Mouse (Mus musculus) cortical plate, adult 2 months (tissue): ENCODE results near the gene Ano8. TPM values are rescaled to one million over a fixed set of nuclear protein-coding genes. Genes with fewer than 3 reads are reported as not detected.

Source experiments
- H3K27ac ChIP-seq: fragments of 200-500 bp; 2 replicates; pipeline ENCODE4 v1.5.1; 2012; ENCODE audit warnings: low read length, control low read depth, inconsistent platforms; ENCODE audit not compliant: insufficient read depth
- H3K4me1 ChIP-seq: fragments of 200-500 bp; 2 replicates; pipeline ENCODE4 v1.6.1; 2011; ENCODE audit warnings: low read length; ENCODE audit not compliant: control insufficient read depth, insufficient read depth
- H3K4me3 ChIP-seq: fragments of 200-500 bp; 2 replicates; pipeline ENCODE4 v1.5.1; 2011; ENCODE audit warnings: mild to moderate bottlenecking, low read length, control low read depth; ENCODE audit not compliant: insufficient read depth
- CTCF ChIP-seq: fragments of 200-500 bp; IDR thresholded peaks from 2 replicates; pipeline ENCODE4 v1.5.1; 2011; ENCODE audit warnings: mild to moderate bottlenecking, control low read depth, low read length; ENCODE audit not compliant: insufficient read depth; ENCODE audit errors: extremely low read depth
- POLR2A ChIP-seq: fragments of 200-500 bp; IDR thresholded peaks from 2 replicates; pipeline ENCODE4 v1.6.1; 2011; ENCODE audit warnings: mild to moderate bottlenecking, low read length, control low read depth; ENCODE audit not compliant: insufficient read depth; ENCODE audit errors: extremely low read depth
- polyA plus RNA-seq: library from polyadenylated mRNA; depleted of rRNA; stranded (reverse); fragments of >200 nt; gene quantifications from 2 replicates; pipeline ENCODE4 v1.2.3, GENCODE M21; 2012

Ano8 gene
- polyA plus RNA-seq, 1 experiment = 69.2 TPM

DNA sequence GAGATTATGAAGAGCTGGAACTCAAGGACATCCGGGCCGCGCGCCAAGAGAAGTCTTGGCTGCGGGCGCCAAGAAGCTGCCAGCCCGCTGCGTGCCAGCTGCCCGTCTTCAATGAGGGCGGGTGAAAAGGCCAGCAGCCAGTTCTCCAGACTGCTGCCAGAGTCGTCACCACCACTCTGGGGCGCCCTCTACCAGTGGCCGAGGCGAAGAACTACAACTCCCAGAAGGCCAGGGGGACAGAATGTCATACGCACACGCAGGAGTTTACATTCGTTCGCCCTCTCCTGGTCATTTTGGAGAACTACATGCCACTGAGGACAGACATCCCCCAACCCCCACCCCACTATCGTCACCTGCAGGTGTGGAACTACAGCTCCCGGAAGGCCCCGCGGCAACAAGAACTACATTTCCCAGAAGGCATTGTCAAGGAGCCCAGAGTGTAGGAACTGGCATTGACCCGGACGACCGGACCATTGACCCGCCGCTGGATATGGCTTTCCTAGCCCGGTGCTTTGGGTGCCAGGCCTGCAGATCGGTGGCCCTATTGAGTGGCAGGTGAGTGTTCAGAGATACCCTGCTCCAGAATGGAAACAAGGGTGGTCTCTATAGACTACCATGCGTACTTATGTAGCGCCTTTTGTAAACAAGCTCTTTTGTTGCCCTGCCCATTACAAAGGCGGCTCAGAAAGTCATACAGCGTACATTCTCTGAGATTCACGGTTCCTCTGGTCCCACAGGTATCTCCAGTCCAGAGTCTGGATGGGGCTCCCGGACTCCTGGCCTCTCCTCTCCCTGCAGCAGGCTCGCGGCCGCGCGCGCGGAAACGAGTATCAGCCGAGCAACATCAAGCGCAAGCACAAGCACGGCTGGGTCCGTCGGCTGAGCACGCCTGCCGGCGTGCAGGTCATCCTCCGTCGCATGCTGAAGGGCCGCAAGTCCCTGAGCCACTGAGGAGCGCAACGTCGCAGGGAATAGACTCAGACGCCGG, 21.0 kb downstream of the Ano8 start, which contains the start of gene Mrpl34:
Gene Mrpl34 (plus strand): TSS at position 447 of the 988 bp plus-strand sequence.
- peaks cover 7% of the 10 kb centered on the region for H3K4me1 ChIP-seq
- TF ChIP-seq POLR2A (peak; percentile 72), CTCF (peak; percentile 95)
- peak within 1 kb of the TSS; percentile 62 for H3K4me3 ChIP-seq
- H3K27ac ChIP-seq = peak within 1 kb of the TSS; percentile 43

DNA sequence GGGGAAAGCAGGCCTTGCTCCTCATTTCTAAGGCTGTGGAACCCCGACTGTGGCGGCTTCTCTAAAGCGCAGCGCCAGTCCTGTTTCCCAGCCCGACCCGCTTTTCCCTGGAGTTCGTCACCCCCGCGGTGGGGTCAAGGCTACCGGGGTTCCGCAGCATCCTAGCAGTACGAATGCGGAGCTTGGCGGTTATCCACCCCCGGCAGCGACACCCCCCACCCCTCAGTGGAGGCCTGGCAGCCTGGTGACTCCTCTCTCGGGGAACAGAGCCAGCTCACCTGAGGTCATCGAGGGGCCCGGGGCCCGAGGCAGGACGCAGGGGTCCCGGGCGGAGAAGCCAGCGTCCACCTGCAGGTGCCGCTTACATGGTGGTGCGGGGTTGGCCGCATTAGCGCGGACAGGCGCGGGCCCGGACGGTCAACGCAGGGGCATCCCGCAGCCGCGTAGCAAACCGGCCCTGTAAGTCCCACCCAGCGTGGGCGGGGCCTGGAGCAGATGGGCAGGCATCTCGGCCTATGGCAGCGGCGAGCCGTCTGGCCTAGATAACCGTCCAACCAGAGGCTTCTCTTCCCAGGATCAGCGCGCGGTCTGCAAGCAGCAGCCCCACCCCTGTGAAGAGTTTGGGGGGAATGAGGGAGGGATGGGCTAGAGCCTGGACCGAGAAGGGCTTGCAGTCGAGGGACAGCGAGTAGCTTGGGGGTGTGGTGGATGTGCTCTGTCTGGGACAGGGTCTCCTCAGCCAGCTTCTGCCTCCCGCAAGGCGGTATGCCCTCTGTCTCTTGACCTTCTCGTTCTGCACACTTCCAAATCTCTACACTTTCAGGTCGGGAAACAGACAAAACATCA, 22.4 kb downstream of the Ano8 start, which contains the start of gene Abhd8:
Gene Abhd8 (minus strand): TSS at position 468 of the 846 bp plus-strand sequence.
- Histone ChIP-seq H3K27ac (peak within 1 kb of the TSS; percentile 73), H3K4me3 (peak within 1 kb of the TSS; percentile 62), H3K4me1 (peaks cover 7% of the 10 kb centered on the region)
- TF ChIP-seq CTCF (no peak), POLR2A (peak; percentile 74)

DNA sequence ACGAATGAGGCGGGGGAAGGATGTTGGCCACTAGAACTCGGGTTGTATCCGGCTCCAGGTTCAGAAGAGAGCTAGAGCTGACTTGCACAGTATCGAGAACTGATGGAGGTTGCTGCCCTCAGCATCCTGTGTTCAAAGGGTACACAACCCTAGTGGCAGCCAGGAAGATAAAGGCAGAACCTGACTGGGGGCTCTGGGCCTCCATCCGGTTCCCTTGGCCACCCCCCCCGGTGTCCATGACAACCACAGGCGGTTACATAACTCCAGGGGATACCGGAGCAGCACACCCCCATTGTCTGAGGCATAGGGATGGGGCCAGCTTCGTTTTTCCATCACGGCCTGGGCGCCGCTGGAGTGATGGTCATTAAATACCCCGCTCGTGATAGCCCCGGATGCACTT, 23.0 kb downstream of the Ano8 start:
- H3K4me3 ChIP-seq = peak overlapping the region; percentile 62
- peak overlapping the region; percentile 73 for H3K27ac ChIP-seq
- peaks cover 7% of the 10 kb centered on the region for H3K4me1 ChIP-seq
- TF ChIP-seq POLR2A (peak; percentile 46; the same call in 1 of the 2 replicates), CTCF (no peak)

DNA sequence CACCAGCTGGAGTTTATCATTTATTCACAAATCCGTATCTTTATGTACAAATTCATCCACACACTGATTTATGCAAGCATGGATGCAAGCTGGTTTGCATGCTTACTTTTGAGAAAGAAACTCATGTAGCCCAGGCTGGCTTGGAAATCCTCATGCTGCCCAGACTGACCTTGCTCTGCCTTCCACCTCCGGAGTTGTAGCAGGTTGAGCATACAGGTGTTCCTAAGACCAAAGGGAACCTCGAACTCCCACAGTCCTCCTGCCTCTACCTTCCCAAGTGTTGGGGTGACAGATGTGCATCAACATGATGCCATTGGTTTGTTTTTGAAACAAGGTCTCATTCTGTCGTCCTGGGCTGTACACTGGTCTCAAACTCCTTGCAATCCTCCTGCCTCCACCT, 23.6 kb downstream of the Ano8 start:
- TF ChIP-seq POLR2A = no peak
- no peak for TF ChIP-seq CTCF
- no peak overlapping the region for H3K27ac ChIP-seq
- H3K4me1 ChIP-seq = peaks cover 7% of the 10 kb centered on the region
- peak overlapping the region; percentile 62 for H3K4me3 ChIP-seq

DNA sequence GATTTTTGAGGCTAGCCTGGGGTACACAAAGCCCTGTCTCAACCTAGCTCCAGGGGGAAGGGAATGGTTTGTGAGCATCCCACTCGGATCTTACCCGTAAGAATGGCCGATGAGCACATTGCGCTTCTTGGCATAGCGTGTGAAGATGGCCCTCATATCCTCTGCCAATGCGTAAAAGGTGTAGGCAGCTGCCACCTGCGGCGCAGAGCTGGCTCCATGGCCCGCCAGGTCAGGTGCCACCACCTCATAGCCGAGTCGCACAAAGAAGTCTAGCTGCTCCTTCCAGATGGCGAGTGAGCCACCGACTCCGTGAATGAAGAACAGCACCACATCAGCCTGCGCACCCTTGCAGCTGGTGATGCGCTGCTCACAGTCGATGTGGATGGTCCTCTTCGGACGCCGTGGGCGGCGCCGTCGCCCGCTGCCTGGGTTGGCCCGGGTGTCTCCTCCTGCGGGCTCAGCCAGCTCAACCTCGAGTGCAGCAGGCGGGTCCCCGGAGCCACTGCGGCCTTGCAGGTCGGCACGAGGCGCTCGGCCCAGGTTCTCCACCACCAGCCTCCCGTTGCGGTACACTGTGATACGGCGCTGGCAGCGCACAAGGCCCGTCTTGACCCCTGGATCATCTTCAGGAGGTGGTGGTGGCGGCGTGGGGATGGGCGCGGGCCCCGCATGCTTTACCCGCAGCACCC, 24.5 kb downstream of the Ano8 start:
- TF ChIP-seq CTCF = no peak
- TF ChIP-seq POLR2A = no peak
- Histone ChIP-seq H3K27ac (no peak overlapping the region), H3K4me1 (peaks cover 7% of the 10 kb centered on the region), H3K4me3 (no peak overlapping the region; the same call in 1 of the 2 replicates)

DNA sequence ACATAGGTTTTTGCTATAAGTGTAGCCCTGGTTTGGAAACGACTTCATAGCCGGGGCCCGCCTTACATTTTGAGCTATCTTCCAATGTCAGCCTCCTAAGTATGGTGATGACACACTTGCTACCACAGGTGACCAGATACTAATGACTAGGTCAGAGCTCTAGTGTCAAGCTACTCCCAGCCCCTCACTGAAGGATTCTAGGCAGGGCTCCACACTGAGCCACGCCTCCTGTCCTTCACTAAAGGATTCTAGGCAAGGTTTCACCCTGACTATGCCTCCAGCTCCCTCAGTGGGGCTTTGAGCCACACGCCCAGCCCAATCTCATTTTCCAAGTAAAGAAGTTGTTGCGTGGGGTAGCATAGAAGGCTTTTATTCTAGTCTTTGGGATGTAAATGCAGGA, 25.0 kb downstream of the Ano8 start:
- Histone ChIP-seq H3K27ac (no peak overlapping the region), H3K4me3 (no peak overlapping the region), H3K4me1 (peaks cover 7% of the 10 kb centered on the region)
- TF ChIP-seq POLR2A = no peak
- no peak for TF ChIP-seq CTCF

DNA sequence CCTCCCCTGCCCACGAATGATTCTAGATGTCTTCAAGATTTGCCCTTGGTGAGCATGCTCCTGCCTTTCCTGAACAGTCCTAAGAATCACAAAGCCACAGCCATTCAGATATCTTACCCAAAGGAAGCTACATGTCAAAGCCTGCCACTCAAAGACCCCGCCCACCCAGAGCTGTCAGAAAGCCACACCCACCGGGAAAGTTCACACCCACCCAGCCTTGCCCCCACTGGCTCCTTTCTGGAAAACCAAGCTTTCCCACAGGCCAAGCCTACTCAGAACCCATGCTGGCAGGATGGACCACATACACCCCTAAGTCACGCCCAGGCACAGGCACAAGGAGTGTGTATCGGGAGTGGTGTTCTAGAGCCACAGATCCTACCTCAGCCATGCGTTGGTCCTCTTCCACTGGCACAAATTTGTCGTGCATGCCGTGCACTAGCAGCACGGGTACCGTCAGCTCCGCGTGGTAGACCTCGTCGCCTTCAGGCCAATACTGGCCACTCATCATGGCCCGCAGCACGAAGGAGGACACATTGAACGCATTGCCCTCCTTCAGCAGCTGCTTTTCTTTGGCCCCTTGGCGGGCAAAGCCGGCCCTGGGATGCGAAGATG, 28.0 kb downstream of the Ano8 start:
- Histone ChIP-seq H3K27ac (no peak overlapping the region), H3K4me1 (peaks cover 5% of the 10 kb centered on the region), H3K4me3 (no peak overlapping the region)
- no peak for TF ChIP-seq CTCF
- TF ChIP-seq POLR2A = no peak

DNA sequence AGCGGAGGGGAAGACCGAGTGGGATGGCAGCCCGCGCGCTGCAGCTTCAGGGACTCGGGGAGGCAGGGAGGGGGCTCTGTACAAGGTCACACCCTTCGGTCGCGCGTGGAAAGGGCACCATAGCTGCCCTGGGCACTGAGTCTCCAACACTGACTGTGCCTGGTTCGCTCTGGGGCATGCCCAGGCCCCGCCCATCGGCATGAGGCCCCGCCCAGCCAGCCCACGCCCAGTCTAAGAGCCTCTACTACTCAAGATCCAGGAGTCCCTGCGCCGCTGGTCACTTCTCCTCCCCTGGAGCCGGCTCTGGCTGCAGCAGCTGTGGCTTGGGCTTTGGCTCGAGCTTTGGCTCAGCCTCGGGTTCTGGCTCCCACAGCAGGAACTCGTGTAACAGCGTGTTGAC, 28.9 kb downstream of the Ano8 start:
- H3K4me1 ChIP-seq = peaks cover 2% of the 10 kb centered on the region; the same call in 1 of the 2 replicates
- no peak overlapping the region for H3K4me3 ChIP-seq
- no peak for TF ChIP-seq POLR2A
- TF ChIP-seq CTCF = no peak
- H3K27ac ChIP-seq = no peak overlapping the region
